Mouse (Mus musculus): ENCODE measurements at regions not wholly inside any gene's neighbourhood (a gene's known extent, or its start where the extent isn't known, plus 50 kb on each side); places are given as distances from the start of the nearest gene placed in this dataset.
A peak's percentile ranks its signal among the peaks of the same experiment; 100 is the strongest.

- Histone ChIP-seq H3K9ac (no peak overlapping the region), H3K4me1 (replicated peaks) (no peaks in the 10 kb centered on the region), H3K36me3 (no peaks in the 10 kb centered on the region), H3K9me3 (no peaks in the 10 kb centered on the region), H3K27ac (replicated peaks) (no peak overlapping the region), H3K27me3 (no peaks in the 10 kb centered on the region), H3K4me3 (no peak overlapping the region), H3K4me2 (no peak overlapping the region)
- ATAC-seq (ENCODE audit: low FRiP score, low read depth): no peak
- 85% methylated on average over 3 of the region's 3 CpGs for WGBS
Observed at GRCm38 (mm10) chr3:123972367-123972766, 281.7 kb upstream of the Ndst3 start.

DNA sequence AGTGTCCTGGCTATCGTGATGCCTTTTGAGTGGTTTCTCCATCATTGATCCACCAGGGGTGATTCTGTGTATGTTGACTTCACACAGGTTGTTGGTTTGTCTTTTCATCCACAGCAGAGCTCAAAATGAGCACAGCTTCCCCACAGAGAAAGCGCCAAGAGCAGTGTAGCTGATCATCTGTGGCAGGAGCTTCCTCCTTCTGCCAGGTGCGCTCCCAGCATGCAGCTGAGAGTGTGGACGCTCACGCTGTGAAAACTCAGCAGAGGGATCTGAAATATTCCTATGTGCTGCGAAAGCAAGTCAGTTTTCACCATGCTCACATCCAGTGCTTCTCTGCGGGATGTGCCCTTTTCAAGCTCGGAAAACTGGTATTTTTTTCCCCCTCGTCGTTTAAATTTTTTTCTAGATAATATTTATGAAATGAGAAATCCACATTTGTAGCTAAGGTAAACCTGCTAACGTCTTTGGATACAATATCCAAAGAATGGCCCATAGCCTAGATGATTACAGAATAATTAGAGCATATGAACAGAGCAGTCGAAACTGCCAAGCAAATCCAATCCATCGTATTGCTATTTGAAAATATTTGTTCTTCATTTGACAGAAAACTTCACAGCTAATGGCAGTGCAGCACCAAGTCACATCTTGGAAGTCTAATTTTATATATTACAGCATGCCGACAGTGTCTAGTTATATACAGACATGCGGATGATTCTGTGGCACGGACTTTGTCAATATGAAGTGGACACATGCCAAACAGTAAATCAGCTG, 283.3 kb upstream of the Ndst3 start:
- Histone ChIP-seq H3K27ac (replicated peaks) (0 out of 2 replicates have a peak overlapping the region, but pooled peaks have one; percentile 22), H3K4me3 (no peak overlapping the region), H3K4me1 (replicated peaks) (no peaks in the 10 kb centered on the region), H3K9me3 (no peaks in the 10 kb centered on the region), H3K36me3 (no peaks in the 10 kb centered on the region), H3K9ac (no peak overlapping the region), H3K4me2 (peak overlapping the region; percentile 4; the same call in 1 of the 2 replicates), H3K27me3 (no peaks in the 10 kb centered on the region)
- 63% methylated on average over 16 of the region's 16 CpGs for WGBS
- ATAC-seq (ENCODE audit: low FRiP score, low read depth): peak; percentile 76

GRCm38 (mm10) chr3:123976475-123976874, 285.8 kb upstream of the Ndst3 start:
- 79% methylated on average over 3 of the region's 3 CpGs for WGBS
- Histone ChIP-seq H3K4me3 (no peak overlapping the region), H3K9me3 (no peaks in the 10 kb centered on the region), H3K36me3 (no peaks in the 10 kb centered on the region), H3K9ac (no peak overlapping the region), H3K4me1 (replicated peaks) (no peaks in the 10 kb centered on the region), H3K27me3 (no peaks in the 10 kb centered on the region), H3K27ac (replicated peaks) (no peak overlapping the region), H3K4me2 (no peak overlapping the region)
- ATAC-seq (ENCODE audit: low FRiP score, low read depth): no peak

- 78% methylated on average over 4 of the region's 4 CpGs for WGBS
- Histone ChIP-seq H3K4me2 (no peak overlapping the region), H3K4me1 (replicated peaks) (no peaks in the 10 kb centered on the region), H3K9ac (no peak overlapping the region), H3K36me3 (no peaks in the 10 kb centered on the region), H3K27ac (replicated peaks) (no peak overlapping the region), H3K9me3 (no peaks in the 10 kb centered on the region), H3K4me3 (no peak overlapping the region), H3K27me3 (no peaks in the 10 kb centered on the region)
- no peak for ATAC-seq (ENCODE audit: low FRiP score, low read depth)
Observed at GRCm38 (mm10) chr3:123977168-123977567, 286.5 kb upstream of the Ndst3 start.

GRCm38 (mm10) chr3:123983045-123983444, 292.4 kb upstream of the Ndst3 start:
- no peak overlapping the region for H3K4me3 ChIP-seq
- no peaks in the 10 kb centered on the region for H3K4me1 ChIP-seq (replicated peaks)
- 0 out of 2 replicates have a peak, but pooled peaks have one; percentile 19 for ATAC-seq (ENCODE audit: low FRiP score, low read depth)
- H3K27ac ChIP-seq (replicated peaks): no peak overlapping the region
- H3K27me3 ChIP-seq: no peaks in the 10 kb centered on the region
- no peak overlapping the region for H3K4me2 ChIP-seq
- no peaks in the 10 kb centered on the region for H3K36me3 ChIP-seq
- H3K9me3 ChIP-seq: no peaks in the 10 kb centered on the region
- no peak overlapping the region for H3K9ac ChIP-seq

DNA sequence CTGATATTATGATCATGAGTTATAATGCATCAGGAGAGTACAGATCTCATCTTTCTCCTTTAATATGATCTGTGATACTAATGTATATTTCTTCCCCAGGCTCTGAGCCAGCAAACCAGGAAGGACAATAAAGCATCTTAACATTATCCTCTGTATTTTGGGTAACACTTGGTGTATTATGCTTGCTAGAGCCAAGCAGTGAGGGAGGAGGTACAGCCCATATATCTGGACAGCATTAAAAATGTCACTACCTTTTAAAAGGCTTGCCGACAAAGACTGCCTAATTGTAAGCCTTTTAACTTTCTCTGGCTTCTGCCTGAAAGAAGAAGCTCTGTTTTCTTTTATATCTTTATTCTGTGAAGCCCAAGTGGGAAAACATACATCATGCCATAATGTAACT, 292.9 kb upstream of the Ndst3 start:
- Histone ChIP-seq H3K4me1 (replicated peaks) (no peaks in the 10 kb centered on the region), H3K36me3 (no peaks in the 10 kb centered on the region), H3K9ac (no peak overlapping the region), H3K4me3 (no peak overlapping the region), H3K9me3 (no peaks in the 10 kb centered on the region), H3K4me2 (no peak overlapping the region), H3K27ac (replicated peaks) (no peak overlapping the region), H3K27me3 (no peaks in the 10 kb centered on the region)
- 58% methylated on average over 1 of the region's 1 CpGs for WGBS
- ATAC-seq (ENCODE audit: low FRiP score, low read depth): no peak

DNA sequence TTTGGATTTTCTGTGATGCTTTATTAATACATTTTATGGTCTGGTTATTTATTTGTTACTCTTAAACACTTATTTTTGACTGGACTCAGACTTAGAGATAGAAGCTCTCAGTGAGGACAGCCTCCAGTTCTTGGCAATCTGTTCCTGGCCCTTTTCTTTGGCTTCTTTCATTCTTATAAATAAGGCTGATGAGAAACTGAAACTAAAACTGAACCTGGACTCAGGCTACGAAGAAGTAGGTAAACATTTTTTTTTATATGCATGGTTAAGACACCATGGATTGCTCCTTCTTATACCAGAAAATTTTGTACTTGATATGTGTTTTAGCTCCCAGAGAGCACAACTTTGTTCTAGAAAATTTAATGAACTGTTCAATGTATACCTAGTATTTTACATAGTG, 293.4 kb upstream of the Ndst3 start:
- H3K4me3 ChIP-seq: no peak overlapping the region
- no peaks in the 10 kb centered on the region for H3K27me3 ChIP-seq
- H3K27ac ChIP-seq (replicated peaks): no peak overlapping the region
- H3K9me3 ChIP-seq: no peaks in the 10 kb centered on the region
- H3K9ac ChIP-seq: no peak overlapping the region
- 66% methylated on average over 1 of the region's 1 CpGs for WGBS
- no peaks in the 10 kb centered on the region for H3K4me1 ChIP-seq (replicated peaks)
- no peak overlapping the region for H3K4me2 ChIP-seq
- ATAC-seq (ENCODE audit: low FRiP score, low read depth): no peak
- no peaks in the 10 kb centered on the region for H3K36me3 ChIP-seq

DNA sequence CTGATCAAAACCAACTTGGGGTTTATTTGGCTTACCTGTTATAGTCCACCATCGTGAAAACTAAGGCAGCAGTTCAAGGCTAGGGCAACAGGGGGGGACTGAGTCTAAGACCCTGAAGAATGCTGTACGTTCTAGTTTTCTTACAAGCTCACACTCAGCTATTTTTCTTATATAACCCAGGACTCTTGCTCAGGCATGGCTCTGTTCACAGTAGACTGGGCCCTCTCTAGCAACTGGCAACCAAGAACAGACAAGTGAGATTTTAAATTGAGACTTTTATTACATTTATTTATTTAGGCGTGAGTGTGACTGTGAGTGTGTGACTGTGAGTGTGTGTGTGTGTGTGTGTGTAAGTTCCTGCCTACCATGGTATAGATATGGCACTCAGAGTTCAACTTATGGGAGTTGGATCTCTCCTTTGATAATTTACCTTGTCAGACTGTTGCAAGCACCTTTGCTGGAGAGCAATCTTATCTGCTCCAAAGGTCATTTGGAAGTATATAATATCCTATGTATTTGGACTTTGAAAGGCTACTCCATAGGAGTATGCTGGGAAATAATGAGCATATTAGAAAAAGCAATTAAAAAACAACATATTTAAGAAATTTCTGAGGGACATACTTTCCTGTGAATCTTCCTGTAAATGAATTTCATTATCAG, 309.4 kb upstream of the Ndst3 start:
- ATAC-seq (ENCODE audit: low FRiP score, low read depth): no peak
- no peak overlapping the region for H3K4me3 ChIP-seq
- H3K9ac ChIP-seq: no peak overlapping the region
- no peak overlapping the region for H3K27ac ChIP-seq (replicated peaks)
- no peaks in the 10 kb centered on the region for H3K36me3 ChIP-seq
- 84% methylated on average over 3 of the region's 3 CpGs for WGBS
- H3K4me2 ChIP-seq: no peak overlapping the region
- 0 out of 2 replicates have a peak, but pooled peaks cover 3% of the 10 kb centered on the region for H3K4me1 ChIP-seq (replicated peaks)
- no peaks in the 10 kb centered on the region for H3K9me3 ChIP-seq
- H3K27me3 ChIP-seq: no peaks in the 10 kb centered on the region

GRCm38 (mm10) chr3:124000883-124001282, 310.2 kb upstream of the Ndst3 start:
- WGBS: 83% methylated on average over 1 of the region's 1 CpGs
- no peaks in the 10 kb centered on the region for H3K27me3 ChIP-seq
- H3K4me3 ChIP-seq: no peak overlapping the region
- no peaks in the 10 kb centered on the region for H3K9me3 ChIP-seq
- H3K4me2 ChIP-seq: no peak overlapping the region
- H3K4me1 ChIP-seq (replicated peaks): 0 out of 2 replicates have a peak, but pooled peaks cover 3% of the 10 kb centered on the region
- no peaks in the 10 kb centered on the region for H3K36me3 ChIP-seq
- no peak overlapping the region for H3K9ac ChIP-seq
- ATAC-seq (ENCODE audit: low FRiP score, low read depth): no peak
- H3K27ac ChIP-seq (replicated peaks): no peak overlapping the region

DNA sequence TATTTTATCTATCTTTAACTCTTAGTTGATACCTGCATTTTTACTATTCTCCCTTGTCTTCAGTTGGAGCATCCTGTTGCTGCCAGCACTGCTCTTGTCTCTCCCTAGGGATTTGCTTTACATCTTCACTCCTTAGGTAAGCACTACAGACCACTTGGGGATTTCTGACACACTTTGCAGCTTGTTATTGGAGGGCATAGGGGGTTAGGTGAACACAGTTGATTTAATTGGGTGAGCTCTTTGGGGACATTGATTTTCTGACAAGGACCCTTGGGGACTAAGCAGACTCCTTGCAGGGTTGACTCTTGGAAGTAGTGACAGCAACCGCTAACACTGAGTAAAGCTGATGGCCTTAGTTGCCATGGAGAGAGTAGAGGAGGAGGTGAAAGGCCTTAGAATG, 309.0 kb upstream of the Tram1l1 start:
- Histone ChIP-seq H3K27me3 (no peaks in the 10 kb centered on the region), H3K27ac (replicated peaks) (no peak overlapping the region), H3K4me2 (no peak overlapping the region), H3K4me3 (no peak overlapping the region), H3K36me3 (no peaks in the 10 kb centered on the region), H3K4me1 (replicated peaks) (no peaks in the 10 kb centered on the region), H3K9me3 (no peaks in the 10 kb centered on the region), H3K9ac (no peak overlapping the region)
- no peak for ATAC-seq (ENCODE audit: low FRiP score, low read depth)
- 84% methylated on average over 1 of the region's 1 CpGs for WGBS

DNA sequence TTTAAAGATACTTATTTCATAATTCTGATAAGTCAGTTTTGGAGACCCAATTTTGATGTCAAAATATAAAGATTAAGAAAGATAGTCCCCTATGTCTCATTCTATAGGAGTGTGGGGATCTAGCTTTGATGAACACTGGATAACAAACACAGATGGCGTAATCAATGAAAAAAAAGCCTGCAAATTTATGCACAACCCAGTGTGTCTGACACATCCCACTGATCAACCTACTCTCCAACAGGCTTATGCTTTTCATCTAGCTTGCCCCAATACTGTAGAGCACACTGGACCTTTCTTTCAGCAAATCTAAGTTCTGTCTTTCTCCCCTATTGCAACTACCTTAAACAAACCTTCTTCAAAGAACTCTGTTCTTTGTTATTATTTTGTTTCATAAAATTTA, 302.0 kb upstream of the Tram1l1 start:
- H3K27ac ChIP-seq (replicated peaks): no peak overlapping the region
- H3K36me3 ChIP-seq: no peaks in the 10 kb centered on the region
- no peaks in the 10 kb centered on the region for H3K27me3 ChIP-seq
- H3K4me2 ChIP-seq: no peak overlapping the region
- no peaks in the 10 kb centered on the region for H3K9me3 ChIP-seq
- ATAC-seq (ENCODE audit: low FRiP score, low read depth): no peak
- no peaks in the 10 kb centered on the region for H3K4me1 ChIP-seq (replicated peaks)
- 97% methylated on average over 1 of the region's 1 CpGs for WGBS
- H3K4me3 ChIP-seq: no peak overlapping the region
- no peak overlapping the region for H3K9ac ChIP-seq

DNA sequence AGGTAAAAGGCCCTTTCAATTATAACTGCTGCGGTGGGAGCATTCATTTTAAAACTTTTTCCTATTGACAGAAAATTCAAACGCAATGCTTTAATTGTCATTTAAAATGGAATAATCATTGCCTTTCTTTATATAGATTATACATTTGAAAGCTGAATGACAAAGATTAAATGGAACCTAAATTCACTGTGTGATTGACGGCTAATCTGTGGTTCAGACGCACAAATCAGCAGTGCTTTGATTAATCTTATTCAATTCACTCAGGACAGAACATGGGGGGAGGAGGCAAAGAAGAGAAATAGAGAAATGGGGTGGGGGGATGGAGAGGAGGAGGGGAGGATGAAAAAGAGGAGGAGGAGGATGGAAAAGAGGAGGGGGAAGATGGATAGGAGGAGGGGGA, 294.5 kb upstream of the Tram1l1 start:
- no peaks in the 10 kb centered on the region for H3K27me3 ChIP-seq
- ATAC-seq (ENCODE audit: low FRiP score, low read depth): no peak
- H3K4me1 ChIP-seq (replicated peaks): no peaks in the 10 kb centered on the region
- no peak overlapping the region for H3K4me3 ChIP-seq
- WGBS: 56% methylated on average over 4 of the region's 4 CpGs
- H3K9ac ChIP-seq: no peak overlapping the region
- H3K27ac ChIP-seq (replicated peaks): no peak overlapping the region
- H3K36me3 ChIP-seq: no peaks in the 10 kb centered on the region
- no peaks in the 10 kb centered on the region for H3K9me3 ChIP-seq
- H3K4me2 ChIP-seq: no peak overlapping the region
